Mouse (Mus musculus) forelimb bud, embryonic 11.5 days (tissue): Measurements from ENCODE around the gene Tex14.

Experiments
- DNase-seq: peaks from one replicate; pipeline ENCODE4 v3.0.0-alpha.2; 2012; ENCODE audit warnings: low read depth, low spot score

The Tex14 gene

GRCm38 (mm10) chr11:87592713-87593598 lies 188.1 kb downstream of the Tex14 start:
- DNase-seq: no peak

- DNase-seq: peak; percentile 87
Observed at GRCm38 (mm10) chr11:87595327-87595841, 190.5 kb downstream of the Tex14 start.

GRCm38 (mm10) chr11:87595976-87596375 lies 191.1 kb downstream of the Tex14 start:
- peak; percentile 11 for DNase-seq

GRCm38 (mm10) chr11:87596492-87596891 lies 191.6 kb downstream of the Tex14 start:
- peak; percentile 14 for DNase-seq

GRCm38 (mm10) chr11:87597061-87597460 lies 192.2 kb downstream of the Tex14 start:
- DNase-seq: no peak

- DNase-seq: no peak
Observed at GRCm38 (mm10) chr11:87599395-87600089, 194.7 kb downstream of the Tex14 start.

GRCm38 (mm10) chr11:87600322-87600853 lies 195.5 kb downstream of the Tex14 start:
- no peak for DNase-seq

- DNase-seq: no peak
Observed at GRCm38 (mm10) chr11:87602234-87602633, 197.4 kb downstream of the Tex14 start.

- DNase-seq: no peak
Observed at GRCm38 (mm10) chr11:87603571-87603970, 198.7 kb downstream of the Tex14 start.
